Mouse (Mus musculus) brain, embryonic 14.5 days (tissue): Measurements from ENCODE around the gene Cep170b.

ENCODE experiments used
- CTCF ChIP-seq: fragments of 200-500 bp; IDR thresholded peaks from 2 replicates; pipeline ENCODE4 v1.5.1; 2012; ENCODE audit warnings: inconsistent platforms, mild to moderate bottlenecking, moderate library complexity, borderline replicate concordance; ENCODE audit not compliant: insufficient read depth, insufficient read length; ENCODE audit errors: extremely low read depth
- POLR2A ChIP-seq: fragments of 200-500 bp; IDR thresholded peaks from 2 replicates; pipeline ENCODE4 v1.6.1; 2012; ENCODE audit warnings: mild to moderate bottlenecking, inconsistent platforms, borderline replicate concordance; ENCODE audit not compliant: poor library complexity, insufficient read depth, insufficient read length, severe bottlenecking; ENCODE audit errors: extremely low read depth

- TF ChIP-seq POLR2A, result no peak
- TF ChIP-seq CTCF, result peak; percentile 74; the same call in 1 of the 2 replicates
Measured at GRCm38 (mm10) chr12:112717140-112717539, 3.1 kb upstream of the Cep170b start.
